ENCODE assay signal across 21 mouse cellular contexts in the genomic region with DNA sequence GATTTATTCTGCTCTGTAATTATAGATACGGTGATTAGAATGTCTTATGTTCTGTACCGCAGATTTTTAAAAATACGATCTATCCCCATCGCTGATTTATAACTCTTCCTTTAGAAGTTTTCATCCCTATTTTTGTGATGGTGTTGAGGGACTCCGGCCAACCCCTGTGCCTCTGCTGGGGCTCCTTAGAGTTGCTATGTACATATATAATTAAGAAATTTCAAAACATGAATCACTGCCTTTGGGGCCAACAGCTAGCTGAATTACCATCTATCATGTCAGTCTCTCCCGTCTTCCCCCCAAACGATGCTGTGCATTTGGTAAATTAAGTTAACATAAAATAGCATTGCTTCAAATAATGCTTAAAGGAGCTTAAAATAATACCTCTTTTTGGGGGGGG.
A peak's percentile ranks its signal among the peaks of the same experiment; 100 is the strongest.
DNase-seq lines count a peak whose midpoint lies in the region; ATAC-seq and TF ChIP-seq lines count a peak whose summit lies in the region.
"Had no signal": no experiment of that assay in that cellular context is flagged by ENCODE, and none has a peak within 500 bp of the region (broad histone marks: within the 10 kb centered on the region; RNA-seq: fewer than 3 reads in every experiment).

No protein-coding gene starts in this region.

- no peaks in the 10 kb centered on the region for H3K9me3 ChIP-seq in kidney, embryonic 15.5 days (replicated peaks)
- H3K9me3 ChIP-seq in kidney, postnatal 0 days (replicated peaks; ENCODE audit: low read length) = no peaks in the 10 kb centered on the region
- H3K9me3 ChIP-seq: embryonic facial prominence, embryonic 13.5 days; embryonic facial prominence, embryonic 15.5 days; forebrain, embryonic 10.5 days; forebrain, embryonic 12.5 days had no signal

- no peak overlapping the region for H3K4me2 ChIP-seq in kidney, embryonic 15.5 days
- H3K4me2 ChIP-seq in kidney, postnatal 0 days (ENCODE audit: low read length) = no peak overlapping the region
- H3K4me2 ChIP-seq: embryonic facial prominence, embryonic 13.5 days; embryonic facial prominence, embryonic 15.5 days; forebrain, embryonic 12.5 days had no signal

- no peak overlapping the region for H3K4me3 ChIP-seq in kidney, embryonic 15.5 days (replicated peaks)
- no peak overlapping the region for H3K4me3 ChIP-seq in kidney, postnatal 0 days (replicated peaks; ENCODE audit: low read depth, low read length)
- H3K4me3 ChIP-seq: embryonic facial prominence, embryonic 13.5 days; embryonic facial prominence, embryonic 15.5 days; erythroblast, embryonic 14.5 days; forebrain, embryonic 10.5 days; forebrain, embryonic 12.5 days had no signal

- no peak overlapping the region for H3K27ac ChIP-seq in kidney, embryonic 15.5 days
- no peak overlapping the region for H3K27ac ChIP-seq in kidney, postnatal 0 days
- H3K27ac ChIP-seq: embryonic facial prominence, embryonic 13.5 days; embryonic facial prominence, embryonic 15.5 days; forebrain, embryonic 10.5 days; forebrain, embryonic 12.5 days had no signal

- no peak overlapping the region for H3K9ac ChIP-seq in kidney, embryonic 15.5 days
- no peak overlapping the region for H3K9ac ChIP-seq in kidney, postnatal 0 days (ENCODE audit: low read depth, low read length)
- H3K9ac ChIP-seq: embryonic facial prominence, embryonic 13.5 days; embryonic facial prominence, embryonic 15.5 days; forebrain, embryonic 12.5 days had no signal

- DNase-seq in kidney, postnatal 36 days = no peak
- peak; percentile 66 for DNase-seq in kidney, postnatal 0 days (ENCODE audit: low spot score)
- no peak for DNase-seq in kidney, postnatal 14 days
- DNase-seq: adrenal gland, adult 2 months; adrenal gland, postnatal 10 days; adrenal gland, postnatal 25 days; cerebellum, adult 11 months; cerebellum, adult 18-20 months; cerebellum, adult 8-10 months; cerebellum, adult 9-11 months; cerebellum, postnatal 14 days; cerebellum, postnatal 36 days; embryo, embryonic 11 days had no signal

- 0 out of 2 replicates have a peak, but pooled peaks cover 5% of the 10 kb centered on the region for H3K27me3 ChIP-seq in kidney, embryonic 15.5 days
- H3K27me3 ChIP-seq in kidney, postnatal 0 days (ENCODE audit: insufficient read depth, low read length) = no peaks in the 10 kb centered on the region
- H3K27me3 ChIP-seq: embryonic facial prominence, embryonic 15.5 days had no signal

- no peak for TF ChIP-seq CTCF in kidney, postnatal 0 days (IDR thresholded peaks at IDR 0.05; ENCODE audit: low read depth)

- H3K4me1 ChIP-seq in kidney, embryonic 15.5 days = peaks cover 28% of the 10 kb centered on the region
- H3K4me1 ChIP-seq in kidney, postnatal 0 days (replicated peaks; ENCODE audit: insufficient read depth, low read length) = no peaks in the 10 kb centered on the region
- H3K4me1 ChIP-seq: embryonic facial prominence, embryonic 15.5 days had no signal

- 57% methylated on average over 7 of the region's 7 CpGs for WGBS in kidney, embryonic 15.5 days
- WGBS in kidney, postnatal 0 days = 54% methylated on average over 7 of the region's 7 CpGs

- H3K36me3 ChIP-seq in kidney, embryonic 15.5 days = no peaks in the 10 kb centered on the region
- H3K36me3 ChIP-seq in kidney, postnatal 0 days (ENCODE audit: insufficient read depth, low read length) = no peaks in the 10 kb centered on the region
- H3K36me3 ChIP-seq: embryonic facial prominence, embryonic 13.5 days; embryonic facial prominence, embryonic 15.5 days; forebrain, embryonic 10.5 days; forebrain, embryonic 12.5 days had no signal

- peak; percentile 52; the same call in 1 of the 2 replicates for ATAC-seq in kidney, embryonic 15.5 days (replicated peaks; ENCODE audit: low FRiP score)
- ATAC-seq in kidney, postnatal 0 days (replicated peaks; ENCODE audit: low FRiP score, low read depth) = no peak
- ATAC-seq: forebrain, embryonic 14.5 days; forebrain, embryonic 16.5 days had no signal
